Mouse (Mus musculus): ENCODE results near the gene 0610040J01Rik.

DNA sequence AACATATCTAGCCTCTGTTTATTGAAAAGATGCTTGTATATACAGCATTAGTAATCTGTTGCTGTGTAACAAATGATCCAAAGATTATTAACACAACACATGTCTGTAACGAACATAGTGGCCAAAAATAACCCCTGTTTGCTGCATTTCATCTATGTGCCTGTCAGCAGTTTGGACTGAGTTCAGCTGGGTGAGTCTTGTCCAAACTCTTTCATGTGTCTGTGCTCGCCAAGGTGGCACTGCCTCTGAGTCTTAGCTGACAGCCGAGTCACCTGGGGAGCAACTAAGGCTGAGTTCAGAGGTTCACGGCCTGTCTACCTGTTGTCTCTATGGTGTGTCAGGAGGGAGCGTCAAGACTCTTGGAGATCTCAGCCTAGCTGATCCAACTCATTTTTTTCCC, 5.1 kb downstream of the 0610040J01Rik start:
- TF ChIP-seq CTCF (IDR thresholded peaks at IDR 0.05; ENCODE audit: extremely low read depth, insufficient read depth, low read length) (no peak), POLR2A (IDR thresholded peaks at IDR 0.05; ENCODE audit: extremely low read depth, insufficient read depth, low read length) (no peak)

All from cortical plate, adult 2 months (tissue).